Mouse (Mus musculus): ENCODE measurements at regions not wholly inside any gene's neighbourhood (a gene's known extent, or its start where the extent isn't known, plus 50 kb on each side); places are given as distances from the start of the nearest gene placed in this dataset.

DNA sequence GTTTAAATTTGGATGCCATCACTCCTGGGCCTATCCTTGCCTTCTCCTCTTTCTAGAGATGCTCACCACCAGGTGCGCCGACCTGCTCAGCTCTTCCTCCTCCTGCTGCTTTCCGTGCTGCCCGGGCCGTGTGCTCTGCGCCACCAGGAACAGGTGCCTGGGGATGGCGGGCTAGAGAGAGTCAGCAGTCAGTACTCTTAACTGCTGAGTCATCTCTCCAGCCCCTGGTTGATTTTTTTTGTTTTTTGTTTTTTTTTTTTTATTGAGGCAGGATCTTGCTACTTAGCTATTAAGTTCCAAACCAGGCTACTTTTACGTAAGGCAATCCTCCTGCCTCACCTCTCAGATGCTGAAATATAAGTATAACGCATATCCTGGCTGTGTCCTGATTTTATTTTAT lies 59.8 kb upstream of the Larp1 start:
- no peaks in the 10 kb centered on the region for H3K9me3 ChIP-seq (replicated peaks; ENCODE audit: control insufficient read depth, low read length)
- H3K27me3 ChIP-seq (ENCODE audit: control insufficient read depth, insufficient read depth, low read length), result no peaks in the 10 kb centered on the region
- WGBS, result 58% methylated on average over 9 of the region's 9 CpGs
- H3K27ac ChIP-seq (ENCODE audit: low read length), result no peak overlapping the region
- H3K9ac ChIP-seq (ENCODE audit: low read length), result no peak overlapping the region
- no peak for ATAC-seq (replicated peaks; ENCODE audit: extremely low read depth, insufficient read depth, low FRiP score)
- H3K4me2 ChIP-seq (ENCODE audit: low read depth, low read length), result no peak overlapping the region
- H3K36me3 ChIP-seq (ENCODE audit: control insufficient read depth, insufficient read depth), result no peaks in the 10 kb centered on the region
- no peak overlapping the region for H3K4me3 ChIP-seq (ENCODE audit: low read length)
- no peaks in the 10 kb centered on the region for H3K4me1 ChIP-seq (ENCODE audit: control insufficient read depth, insufficient read depth, low read length)

DNA sequence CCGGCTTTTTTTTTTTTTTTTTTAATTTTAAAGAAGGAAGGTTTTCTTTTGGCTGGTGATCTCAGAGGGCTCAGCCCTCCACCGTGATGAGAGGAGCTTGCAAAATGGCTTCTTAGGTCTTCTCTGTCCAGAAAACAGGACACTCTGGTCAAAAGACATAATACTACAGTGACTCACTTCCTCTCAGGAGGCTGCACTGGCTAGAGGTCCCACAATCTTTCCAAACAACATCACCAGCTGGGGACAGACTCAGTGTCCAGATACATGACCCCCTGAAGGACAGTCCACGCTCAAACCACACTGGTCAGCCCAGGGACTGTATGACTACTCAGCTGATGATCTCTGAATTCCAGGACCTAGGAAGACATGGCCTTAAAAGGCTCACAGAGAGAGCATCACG lies 61.5 kb upstream of the Larp1 start:
- no peak overlapping the region for H3K4me3 ChIP-seq (ENCODE audit: low read length)
- H3K9me3 ChIP-seq (replicated peaks; ENCODE audit: control insufficient read depth, low read length), result no peaks in the 10 kb centered on the region
- H3K4me2 ChIP-seq (ENCODE audit: low read depth, low read length), result no peak overlapping the region
- H3K9ac ChIP-seq (ENCODE audit: low read length), result no peak overlapping the region
- no peak overlapping the region for H3K27ac ChIP-seq (ENCODE audit: low read length)
- no peaks in the 10 kb centered on the region for H3K36me3 ChIP-seq (ENCODE audit: control insufficient read depth, insufficient read depth)
- 75% methylated on average over 4 of the region's 4 CpGs for WGBS
- H3K27me3 ChIP-seq (ENCODE audit: control insufficient read depth, insufficient read depth, low read length), result no peaks in the 10 kb centered on the region
- H3K4me1 ChIP-seq (ENCODE audit: control insufficient read depth, insufficient read depth, low read length), result no peaks in the 10 kb centered on the region
- no peak for ATAC-seq (replicated peaks; ENCODE audit: extremely low read depth, insufficient read depth, low FRiP score)

DNA sequence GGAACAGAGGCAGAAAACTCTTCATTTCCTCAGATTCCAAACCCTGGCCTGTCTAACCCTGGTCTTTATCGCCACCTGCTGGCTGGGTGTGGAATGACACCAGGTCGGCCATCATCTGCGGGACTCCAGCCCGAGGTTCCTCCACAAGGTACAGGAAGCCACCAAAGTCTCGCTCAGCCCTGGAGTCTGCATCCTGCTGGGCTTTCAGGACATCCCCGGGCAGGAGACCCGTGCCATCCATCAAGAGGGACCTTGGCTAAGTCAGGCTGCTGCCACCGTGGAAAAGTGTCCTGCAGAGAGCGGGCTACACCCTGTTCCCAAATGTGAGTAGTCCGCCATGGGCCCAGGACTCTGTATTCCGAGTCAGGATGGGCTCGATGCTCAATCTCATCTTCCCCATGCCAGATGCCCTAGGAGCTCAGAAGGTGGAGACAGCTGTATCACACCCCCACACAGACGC lies 74.4 kb upstream of the Larp1 start:
- WGBS, result 13% methylated on average over 13 of the region's 13 CpGs
- H3K27ac ChIP-seq (ENCODE audit: low read length), result no peak overlapping the region
- H3K9me3 ChIP-seq (replicated peaks; ENCODE audit: control insufficient read depth, low read length), result no peaks in the 10 kb centered on the region
- H3K27me3 ChIP-seq (ENCODE audit: control insufficient read depth, insufficient read depth, low read length), result no peaks in the 10 kb centered on the region; the same call in 1 of the 2 replicates
- H3K36me3 ChIP-seq (ENCODE audit: control insufficient read depth, insufficient read depth), result no peaks in the 10 kb centered on the region
- peak overlapping the region; percentile 37 for H3K4me3 ChIP-seq (ENCODE audit: low read length)
- peaks cover 8% of the 10 kb centered on the region for H3K4me1 ChIP-seq (ENCODE audit: control insufficient read depth, insufficient read depth, low read length)
- peak overlapping the region; percentile 67 for H3K9ac ChIP-seq (ENCODE audit: low read length)
- H3K4me2 ChIP-seq (ENCODE audit: low read depth, low read length), result peak overlapping the region; percentile 66
- peak; percentile 24; the same call in 1 of the 2 replicates for ATAC-seq (replicated peaks; ENCODE audit: extremely low read depth, insufficient read depth, low FRiP score)

DNA sequence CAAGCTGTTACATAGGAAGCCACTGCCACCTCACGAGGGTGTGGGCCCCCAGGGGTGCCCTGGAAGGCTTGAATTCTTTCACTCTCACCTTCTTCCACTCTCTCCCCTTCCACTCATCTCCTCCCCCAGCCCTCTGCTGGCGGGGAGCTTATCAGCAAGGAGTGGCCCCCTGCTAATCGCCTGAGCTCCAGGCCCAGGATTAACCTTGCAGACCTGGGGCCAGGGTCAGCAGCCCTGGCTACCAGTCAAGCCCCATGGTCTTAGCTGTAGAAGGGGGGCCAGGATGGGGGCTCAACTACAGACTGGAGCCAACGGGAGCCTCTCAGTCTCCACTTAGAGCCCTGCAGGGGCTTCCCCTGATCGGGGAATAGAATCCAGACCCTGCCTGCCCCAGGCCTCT lies 75.8 kb upstream of the Larp1 start:
- Histone ChIP-seq H3K9me3 (replicated peaks; ENCODE audit: control insufficient read depth, low read length) (no peaks in the 10 kb centered on the region), H3K4me2 (ENCODE audit: low read depth, low read length) (no peak overlapping the region), H3K27me3 (ENCODE audit: control insufficient read depth, insufficient read depth, low read length) (no peaks in the 10 kb centered on the region; the same call in 1 of the 2 replicates), H3K27ac (ENCODE audit: low read length) (no peak overlapping the region), H3K9ac (ENCODE audit: low read length) (no peak overlapping the region), H3K36me3 (ENCODE audit: control insufficient read depth, insufficient read depth) (no peaks in the 10 kb centered on the region), H3K4me3 (ENCODE audit: low read length) (no peak overlapping the region), H3K4me1 (ENCODE audit: control insufficient read depth, insufficient read depth, low read length) (peaks cover 10% of the 10 kb centered on the region)
- 13% methylated on average over 5 of the region's 5 CpGs for WGBS
- ATAC-seq (replicated peaks; ENCODE audit: extremely low read depth, insufficient read depth, low FRiP score), result no peak

DNA sequence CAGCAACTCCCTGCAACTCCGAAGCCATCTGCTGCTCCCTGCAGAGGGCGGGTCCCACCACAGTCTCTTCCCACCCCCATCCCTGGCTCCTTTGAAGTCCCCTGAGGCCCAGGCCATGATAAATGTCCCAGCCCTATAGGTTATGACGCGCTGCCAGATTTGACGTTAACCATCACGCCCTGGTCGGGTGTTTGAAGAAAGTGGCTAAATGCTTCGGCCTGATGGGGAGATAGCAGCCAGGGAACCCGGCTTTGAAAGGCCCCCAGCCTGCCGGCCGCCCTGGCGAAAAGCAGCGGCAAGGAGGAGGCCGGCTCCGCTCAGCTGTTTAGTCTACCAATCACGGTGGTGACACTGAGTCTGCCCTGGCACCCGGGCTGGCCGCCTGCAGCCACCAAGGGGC lies 79.4 kb upstream of the Larp1 start:
- no peaks in the 10 kb centered on the region; the same call in 1 of the 2 replicates for H3K27me3 ChIP-seq (ENCODE audit: control insufficient read depth, insufficient read depth, low read length)
- no peak overlapping the region for H3K4me3 ChIP-seq (ENCODE audit: low read length)
- no peaks in the 10 kb centered on the region for H3K9me3 ChIP-seq (replicated peaks; ENCODE audit: control insufficient read depth, low read length)
- 6% methylated on average over 18 of the region's 18 CpGs for WGBS
- peak overlapping the region; percentile 44; the same call in 1 of the 2 replicates for H3K9ac ChIP-seq (ENCODE audit: low read length)
- no peaks in the 10 kb centered on the region for H3K36me3 ChIP-seq (ENCODE audit: control insufficient read depth, insufficient read depth)
- no peak overlapping the region for H3K27ac ChIP-seq (ENCODE audit: low read length)
- peaks cover 8% of the 10 kb centered on the region for H3K4me1 ChIP-seq (ENCODE audit: control insufficient read depth, insufficient read depth, low read length)
- ATAC-seq (replicated peaks; ENCODE audit: extremely low read depth, insufficient read depth, low FRiP score), result no peak
- H3K4me2 ChIP-seq (ENCODE audit: low read depth, low read length), result peak overlapping the region; percentile 45; the same call in 1 of the 2 replicates

DNA sequence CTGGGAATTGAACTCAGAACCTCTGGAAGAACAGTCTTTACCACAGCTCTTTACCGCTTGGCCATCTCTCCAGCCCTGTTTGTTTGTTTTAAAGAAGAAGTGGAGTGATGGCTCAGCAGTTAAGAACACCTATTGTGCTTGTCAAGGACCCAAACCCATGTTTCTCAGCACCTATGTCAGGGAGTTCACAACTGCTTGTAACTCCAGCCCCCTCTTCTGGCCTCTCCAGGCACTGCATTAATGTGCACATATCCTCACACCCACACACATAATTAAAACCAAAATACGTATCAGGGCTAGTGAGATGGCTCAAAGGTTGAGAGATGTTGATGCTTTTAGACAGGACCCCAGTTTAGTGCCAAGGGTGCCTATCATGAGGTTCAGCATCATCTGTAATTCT lies 87.6 kb upstream of the Hand1 start:
- H3K27me3 ChIP-seq (ENCODE audit: control insufficient read depth, insufficient read depth, low read length), result no peaks in the 10 kb centered on the region
- no peaks in the 10 kb centered on the region for H3K36me3 ChIP-seq (ENCODE audit: control insufficient read depth, insufficient read depth)
- no peak overlapping the region for H3K27ac ChIP-seq (ENCODE audit: low read length)
- H3K4me3 ChIP-seq (ENCODE audit: low read length), result no peak overlapping the region
- no peak for ATAC-seq (replicated peaks; ENCODE audit: extremely low read depth, insufficient read depth, low FRiP score)
- peaks cover 8% of the 10 kb centered on the region for H3K4me1 ChIP-seq (ENCODE audit: control insufficient read depth, insufficient read depth, low read length)
- no peaks in the 10 kb centered on the region for H3K9me3 ChIP-seq (replicated peaks; ENCODE audit: control insufficient read depth, low read length)
- H3K9ac ChIP-seq (ENCODE audit: low read length), result no peak overlapping the region
- WGBS, result 88% methylated on average over 2 of the region's 2 CpGs
- no peak overlapping the region for H3K4me2 ChIP-seq (ENCODE audit: low read depth, low read length)

DNA sequence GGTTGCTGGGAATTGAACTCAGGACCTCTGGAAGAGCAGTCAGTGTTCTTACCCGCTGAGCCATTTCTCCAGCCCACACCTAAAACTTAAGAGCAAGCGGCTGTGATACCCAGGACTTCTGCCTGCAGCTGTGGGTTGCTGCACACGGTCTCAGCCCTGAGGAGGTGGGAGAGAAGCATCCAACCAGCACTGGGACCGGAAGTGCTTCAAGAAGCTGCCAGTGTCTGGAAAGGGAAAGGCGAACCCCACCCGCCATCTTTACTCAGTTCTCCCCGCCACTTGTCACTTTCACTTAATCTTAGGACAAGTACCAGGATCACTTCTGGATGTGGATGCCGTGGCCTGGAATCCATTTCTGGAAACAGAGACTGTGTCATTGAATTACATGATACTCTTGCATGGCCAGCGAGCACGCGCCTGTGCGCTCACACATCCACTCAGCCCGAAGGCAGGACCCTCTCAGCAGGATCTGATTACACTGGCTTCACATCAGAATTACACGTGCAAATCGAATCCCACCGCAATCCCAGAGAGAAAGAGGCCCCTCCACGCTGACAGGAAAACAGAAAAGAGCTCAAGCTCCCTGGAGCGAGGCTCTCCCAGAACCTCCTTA lies 85.9 kb upstream of the Hand1 start:
- no peak overlapping the region for H3K4me3 ChIP-seq (ENCODE audit: low read length)
- no peak overlapping the region for H3K27ac ChIP-seq (ENCODE audit: low read length)
- no peak overlapping the region for H3K4me2 ChIP-seq (ENCODE audit: low read depth, low read length)
- ATAC-seq (replicated peaks; ENCODE audit: extremely low read depth, insufficient read depth, low FRiP score), result no peak
- H3K36me3 ChIP-seq (ENCODE audit: control insufficient read depth, insufficient read depth), result no peaks in the 10 kb centered on the region
- no peaks in the 10 kb centered on the region for H3K27me3 ChIP-seq (ENCODE audit: control insufficient read depth, insufficient read depth, low read length)
- 73% methylated on average over 18 of the region's 18 CpGs for WGBS
- peaks cover 11% of the 10 kb centered on the region for H3K4me1 ChIP-seq (ENCODE audit: control insufficient read depth, insufficient read depth, low read length)
- H3K9me3 ChIP-seq (replicated peaks; ENCODE audit: control insufficient read depth, low read length), result no peaks in the 10 kb centered on the region
- H3K9ac ChIP-seq (ENCODE audit: low read length), result no peak overlapping the region

DNA sequence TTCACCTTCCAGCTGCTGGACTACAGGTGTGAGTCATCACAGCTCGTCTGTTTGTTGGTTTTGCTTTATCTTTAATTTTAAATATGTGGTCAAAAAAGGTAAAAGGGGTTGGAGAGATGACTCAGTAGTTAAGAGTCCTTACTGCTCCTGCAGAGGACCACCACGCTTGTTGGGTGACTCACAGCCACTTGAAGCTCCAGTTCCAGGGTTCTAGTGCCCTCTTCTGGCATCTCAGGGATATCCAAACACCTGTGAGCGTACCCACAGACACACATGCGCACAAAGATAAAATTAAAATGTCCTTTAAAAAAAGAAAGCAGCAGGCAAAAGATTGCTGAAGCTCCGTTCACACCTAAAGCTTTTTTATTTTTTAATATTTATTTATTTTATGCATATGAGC lies 85.4 kb upstream of the Hand1 start:
- no peak overlapping the region for H3K4me2 ChIP-seq (ENCODE audit: low read depth, low read length)
- 71% methylated on average over 5 of the region's 5 CpGs for WGBS
- no peaks in the 10 kb centered on the region for H3K9me3 ChIP-seq (replicated peaks; ENCODE audit: control insufficient read depth, low read length)
- H3K4me3 ChIP-seq (ENCODE audit: low read length), result no peak overlapping the region
- no peak for ATAC-seq (replicated peaks; ENCODE audit: extremely low read depth, insufficient read depth, low FRiP score)
- no peak overlapping the region for H3K9ac ChIP-seq (ENCODE audit: low read length)
- H3K27ac ChIP-seq (ENCODE audit: low read length), result no peak overlapping the region
- H3K27me3 ChIP-seq (ENCODE audit: control insufficient read depth, insufficient read depth, low read length), result no peaks in the 10 kb centered on the region
- H3K4me1 ChIP-seq (ENCODE audit: control insufficient read depth, insufficient read depth, low read length), result peaks cover 16% of the 10 kb centered on the region
- no peaks in the 10 kb centered on the region for H3K36me3 ChIP-seq (ENCODE audit: control insufficient read depth, insufficient read depth)

DNA sequence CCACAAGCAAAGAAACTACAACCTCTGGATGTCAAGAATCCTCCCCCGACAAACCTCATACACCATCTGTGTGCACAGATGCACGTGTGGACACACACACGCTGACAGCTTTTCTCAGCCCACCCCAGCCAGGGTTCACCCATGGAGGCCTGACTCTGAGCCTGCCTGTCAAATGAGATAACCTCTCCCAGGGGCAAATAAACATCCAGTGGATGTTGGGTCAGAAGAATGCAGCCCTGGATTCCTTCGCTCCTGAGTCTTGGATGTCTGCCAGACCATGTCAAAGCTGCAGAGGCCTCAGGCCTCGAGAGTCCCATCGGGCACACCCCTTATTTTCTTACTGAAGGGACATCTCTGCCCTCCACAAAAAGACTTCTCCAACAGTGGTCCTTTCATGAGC lies 83.4 kb upstream of the Hand1 start:
- Histone ChIP-seq H3K36me3 (ENCODE audit: control insufficient read depth, insufficient read depth) (no peaks in the 10 kb centered on the region), H3K27me3 (ENCODE audit: control insufficient read depth, insufficient read depth, low read length) (no peaks in the 10 kb centered on the region), H3K4me2 (ENCODE audit: low read depth, low read length) (no peak overlapping the region), H3K4me1 (ENCODE audit: control insufficient read depth, insufficient read depth, low read length) (peaks cover 18% of the 10 kb centered on the region), H3K4me3 (ENCODE audit: low read length) (no peak overlapping the region), H3K9me3 (replicated peaks; ENCODE audit: control insufficient read depth, low read length) (no peaks in the 10 kb centered on the region), H3K9ac (ENCODE audit: low read length) (no peak overlapping the region), H3K27ac (ENCODE audit: low read length) (peak overlapping the region; percentile 24; the same call in 1 of the 2 replicates)
- WGBS, result 1% methylated on average over 6 of the region's 6 CpGs
- peak; percentile 82 for ATAC-seq (replicated peaks; ENCODE audit: extremely low read depth, insufficient read depth, low FRiP score)
